Mouse (Mus musculus): ENCODE data around the gene Gm11564. TPM values are rescaled to one million over a fixed set of nuclear protein-coding genes. Genes with fewer than 3 reads are reported as not detected.
"Not testable (repeated sequence)": the region's sequence is repeated elsewhere in the genome, so short reads cannot be mapped to it uniquely, and the experiment has no call there.

The Gm11564 gene
- polyA plus RNA-seq, 1 experiment from 2014 or later, result not detected

DNA sequence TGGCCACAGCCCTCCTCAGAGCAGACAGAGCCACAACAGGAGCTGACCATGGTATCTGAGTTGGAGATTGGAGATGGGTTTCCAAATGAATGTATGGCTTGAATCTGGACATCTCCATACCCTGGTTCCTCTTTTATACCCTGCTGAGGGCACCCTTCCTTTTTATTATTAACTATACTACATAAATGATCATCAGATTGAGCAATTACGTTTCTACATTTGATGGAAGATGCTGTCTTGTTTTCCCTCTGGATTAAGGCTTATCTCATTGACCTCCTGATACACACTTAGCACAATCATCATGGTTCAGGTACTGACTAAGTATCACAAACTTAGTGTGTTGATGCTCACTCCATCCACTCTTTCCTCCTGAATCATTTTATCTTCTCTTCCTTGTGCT, 22.5 kb upstream of the Gm11564 start, which contains the start of gene 2300003K06Rik:
2300003K06Rik (minus strand) TSS at position 101 of the 400 bp plus-strand sequence.
- no peaks in the 10 kb centered on the region for H3K27me3 ChIP-seq (ENCODE audit: control insufficient read depth, insufficient read depth, low read length)
- no peak within 1 kb of the TSS for H3K4me2 ChIP-seq (ENCODE audit: low read length)
- no peak within 1 kb of the TSS for H3K4me3 ChIP-seq (ENCODE audit: control insufficient read depth in 1 of 2, insufficient read depth in 1 of 2, low read depth in 1 of 2, low read length in 2 of 2)
- no peaks in the 10 kb centered on the region for H3K36me3 ChIP-seq (ENCODE audit: control insufficient read depth, insufficient read depth, low read length)
- ATAC-seq (ENCODE audit: insufficient number of reproducible peaks, insufficient read depth, low FRiP score, low read depth), result no peak
- no peak within 1 kb of the TSS for H3K9ac ChIP-seq (ENCODE audit: low read length)
- H3K4me1 ChIP-seq (ENCODE audit: control insufficient read depth in 2 of 2, insufficient read depth in 2 of 2, low read length in 2 of 2), result no peaks in the 10 kb centered on the region
- no peak within 1 kb of the TSS for H3K27ac ChIP-seq (replicated peaks in 1 of 2; ENCODE audit: control insufficient read depth in 1 of 2, insufficient read depth in 1 of 2, low read depth in 2 of 2, low read length in 2 of 2)
- WGBS, result 71% methylated on average over 1 of the region's 1 CpGs
- H3K9me3 ChIP-seq (ENCODE audit: control insufficient read depth, low read length), result no peaks in the 10 kb centered on the region

DNA sequence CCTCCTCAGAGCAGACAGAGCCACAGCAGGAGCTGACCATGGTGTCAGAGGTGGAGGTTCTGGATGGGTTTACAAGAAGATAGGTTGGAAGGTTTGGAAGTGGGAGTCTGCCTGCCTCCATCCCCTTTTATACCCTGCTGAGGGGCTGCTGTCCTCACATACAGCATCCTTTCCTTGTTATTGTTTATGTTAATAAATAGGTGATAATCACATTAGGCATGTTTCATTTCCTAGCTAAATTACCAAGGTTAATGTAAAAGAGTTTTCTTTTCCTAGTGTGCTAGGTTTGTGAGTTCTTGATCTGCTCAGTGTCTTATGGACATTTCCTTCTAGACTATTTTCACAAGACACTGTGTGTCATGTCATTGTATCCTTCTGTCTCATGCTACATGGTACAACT, 5.7 kb downstream of the Gm11564 start, which contains the start of gene Krtap4-13:
Krtap4-13 (minus strand) TSS at position 101 of the 400 bp plus-strand sequence.
- not testable (repeated sequence) for H3K27me3 ChIP-seq (ENCODE audit: control insufficient read depth, insufficient read depth, low read length); H3K4me1 ChIP-seq (ENCODE audit: control insufficient read depth in 2 of 2, insufficient read depth in 2 of 2, low read length in 2 of 2); H3K9me3 ChIP-seq (ENCODE audit: control insufficient read depth, low read length); H3K4me2 ChIP-seq (ENCODE audit: low read length); H3K27ac ChIP-seq (replicated peaks in 1 of 2; ENCODE audit: control insufficient read depth in 1 of 2, insufficient read depth in 1 of 2, low read depth in 2 of 2, low read length in 2 of 2); H3K9ac ChIP-seq (ENCODE audit: low read length); H3K36me3 ChIP-seq (ENCODE audit: control insufficient read depth, insufficient read depth, low read length); ATAC-seq (ENCODE audit: insufficient number of reproducible peaks, insufficient read depth, low FRiP score, low read depth); H3K4me3 ChIP-seq (ENCODE audit: control insufficient read depth in 1 of 2, insufficient read depth in 1 of 2, low read depth in 1 of 2, low read length in 2 of 2)

DNA sequence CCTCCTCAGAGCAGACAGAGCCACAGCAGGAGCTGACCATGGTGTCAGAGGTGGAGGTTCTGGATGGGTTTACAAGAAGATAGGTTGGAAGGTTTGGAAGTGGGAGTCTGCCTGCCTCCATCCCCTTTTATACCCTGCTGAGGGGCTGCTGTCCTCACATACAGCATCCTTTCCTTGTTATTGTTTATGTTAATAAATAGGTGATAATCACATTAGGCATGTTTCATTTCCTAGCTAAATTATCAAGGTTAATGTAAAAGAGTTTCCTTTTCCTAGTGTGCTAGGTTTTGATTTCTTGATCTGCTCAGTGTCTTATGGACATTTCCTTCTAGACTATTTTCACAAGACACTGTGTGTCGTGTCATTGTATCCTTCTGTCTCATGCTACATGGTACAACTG, 11.1 kb downstream of the Gm11564 start, which contains the start of gene Gm11554:
Gm11554 (minus strand) TSS at position 101 of the 400 bp plus-strand sequence.
- H3K4me3 ChIP-seq (ENCODE audit: control insufficient read depth in 1 of 2, insufficient read depth in 1 of 2, low read depth in 1 of 2, low read length in 2 of 2); H3K4me1 ChIP-seq (ENCODE audit: control insufficient read depth in 2 of 2, insufficient read depth in 2 of 2, low read length in 2 of 2); ATAC-seq (ENCODE audit: insufficient number of reproducible peaks, insufficient read depth, low FRiP score, low read depth); H3K9ac ChIP-seq (ENCODE audit: low read length); H3K4me2 ChIP-seq (ENCODE audit: low read length); H3K36me3 ChIP-seq (ENCODE audit: control insufficient read depth, insufficient read depth, low read length); H3K27ac ChIP-seq (replicated peaks in 1 of 2; ENCODE audit: control insufficient read depth in 1 of 2, insufficient read depth in 1 of 2, low read depth in 2 of 2, low read length in 2 of 2); H3K9me3 ChIP-seq (ENCODE audit: control insufficient read depth, low read length); H3K27me3 ChIP-seq (ENCODE audit: control insufficient read depth, insufficient read depth, low read length): not testable (repeated sequence)
- no CpG with 5 or more reads among the region's 1 CpGs for WGBS

DNA sequence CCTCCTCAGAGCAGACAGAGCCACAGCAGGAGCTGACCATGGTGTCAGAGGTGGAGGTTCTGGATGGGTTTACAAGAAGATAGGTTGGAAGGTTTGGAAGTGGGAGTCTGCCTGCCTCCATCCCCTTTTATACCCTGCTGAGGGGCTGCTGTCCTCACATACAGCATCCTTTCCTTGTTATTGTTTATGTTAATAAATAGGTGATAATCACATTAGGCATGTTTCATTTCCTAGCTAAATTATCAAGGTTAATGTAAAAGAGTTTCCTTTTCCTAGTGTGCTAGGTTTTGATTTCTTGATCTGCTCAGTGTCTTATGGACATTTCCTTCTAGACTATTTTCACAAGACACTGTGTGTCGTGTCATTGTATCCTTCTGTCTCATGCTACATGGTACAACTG, 16.6 kb downstream of the Gm11564 start, which contains the start of gene Gm11569:
Gm11569 (minus strand) TSS at position 101 of the 400 bp plus-strand sequence.
- H3K27me3 ChIP-seq (ENCODE audit: control insufficient read depth, insufficient read depth, low read length); H3K4me2 ChIP-seq (ENCODE audit: low read length); H3K36me3 ChIP-seq (ENCODE audit: control insufficient read depth, insufficient read depth, low read length); H3K9me3 ChIP-seq (ENCODE audit: control insufficient read depth, low read length); H3K4me3 ChIP-seq (ENCODE audit: control insufficient read depth in 1 of 2, insufficient read depth in 1 of 2, low read depth in 1 of 2, low read length in 2 of 2); ATAC-seq (ENCODE audit: insufficient number of reproducible peaks, insufficient read depth, low FRiP score, low read depth); H3K9ac ChIP-seq (ENCODE audit: low read length); H3K4me1 ChIP-seq (ENCODE audit: control insufficient read depth in 2 of 2, insufficient read depth in 2 of 2, low read length in 2 of 2); H3K27ac ChIP-seq (replicated peaks in 1 of 2; ENCODE audit: control insufficient read depth in 1 of 2, insufficient read depth in 1 of 2, low read depth in 2 of 2, low read length in 2 of 2): not testable (repeated sequence)
- WGBS, result no CpG with 5 or more reads among the region's 1 CpGs

DNA sequence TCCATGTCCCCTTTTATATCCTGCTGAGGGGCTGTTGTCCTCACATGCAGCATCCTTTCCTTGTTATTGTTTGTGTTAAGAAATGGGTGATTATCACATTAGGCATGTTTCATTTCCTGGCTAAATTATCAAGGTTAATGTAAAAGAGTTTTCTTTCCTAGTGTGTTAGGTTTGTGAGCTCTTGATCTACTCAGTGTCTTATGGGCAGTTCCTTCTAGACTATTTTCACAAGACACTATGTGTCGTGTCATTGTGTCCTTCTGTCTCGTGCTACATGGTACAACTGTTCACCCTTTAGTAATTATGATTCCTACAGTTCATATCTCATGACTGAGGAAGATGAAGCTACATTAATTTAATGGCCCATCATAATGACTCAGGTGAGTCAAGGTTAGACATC, 22.1 kb downstream of the Gm11564 start, which contains the start of gene Gm11596:
Gm11596 (minus strand) TSS at position 101 of the 400 bp plus-strand sequence.
- WGBS, result 67% methylated on average over 2 of the region's 2 CpGs
- no peak within 1 kb of the TSS for H3K4me3 ChIP-seq (ENCODE audit: control insufficient read depth in 1 of 2, insufficient read depth in 1 of 2, low read depth in 1 of 2, low read length in 2 of 2)
- H3K27ac ChIP-seq (replicated peaks in 1 of 2; ENCODE audit: control insufficient read depth in 1 of 2, insufficient read depth in 1 of 2, low read depth in 2 of 2, low read length in 2 of 2), result no peak within 1 kb of the TSS
- H3K9me3 ChIP-seq (ENCODE audit: control insufficient read depth, low read length), result no peaks in the 10 kb centered on the region
- no peak within 1 kb of the TSS for H3K9ac ChIP-seq (ENCODE audit: low read length)
- no peaks in the 10 kb centered on the region for H3K4me1 ChIP-seq (ENCODE audit: control insufficient read depth in 2 of 2, insufficient read depth in 2 of 2, low read length in 2 of 2)
- H3K27me3 ChIP-seq (ENCODE audit: control insufficient read depth, insufficient read depth, low read length), result no peaks in the 10 kb centered on the region
- H3K36me3 ChIP-seq (ENCODE audit: control insufficient read depth, insufficient read depth, low read length), result no peaks in the 10 kb centered on the region
- no peak for ATAC-seq (ENCODE audit: insufficient number of reproducible peaks, insufficient read depth, low FRiP score, low read depth)
- H3K4me2 ChIP-seq (ENCODE audit: low read length), result no peak within 1 kb of the TSS

DNA sequence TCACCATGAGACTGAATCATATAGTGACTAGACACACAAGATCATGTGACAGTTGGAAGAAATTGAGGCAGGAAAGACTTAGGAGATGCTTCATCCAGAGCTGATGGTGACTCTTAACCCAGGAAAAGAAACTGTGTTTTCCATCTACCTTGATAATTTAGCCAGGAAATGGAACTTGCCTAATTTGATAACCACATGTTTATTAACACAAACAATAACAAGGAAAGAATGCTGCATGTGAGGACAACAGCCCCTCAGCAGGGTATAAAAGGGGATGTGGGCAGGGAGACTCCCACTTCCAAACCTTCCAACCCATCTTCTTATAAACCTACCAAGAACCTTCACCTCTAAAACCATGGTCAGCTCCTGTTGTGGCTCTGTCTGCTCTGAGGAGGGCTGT, 30.6 kb downstream of the Gm11564 start, which contains the start of gene Krtap4-9:
Krtap4-9 (plus strand) TSS at position 301 of the 400 bp plus-strand sequence.
- not testable (repeated sequence) for H3K36me3 ChIP-seq (ENCODE audit: control insufficient read depth, insufficient read depth, low read length); H3K27me3 ChIP-seq (ENCODE audit: control insufficient read depth, insufficient read depth, low read length); H3K27ac ChIP-seq (replicated peaks in 1 of 2; ENCODE audit: control insufficient read depth in 1 of 2, insufficient read depth in 1 of 2, low read depth in 2 of 2, low read length in 2 of 2); H3K4me2 ChIP-seq (ENCODE audit: low read length); H3K9ac ChIP-seq (ENCODE audit: low read length); H3K9me3 ChIP-seq (ENCODE audit: control insufficient read depth, low read length); ATAC-seq (ENCODE audit: insufficient number of reproducible peaks, insufficient read depth, low FRiP score, low read depth); H3K4me3 ChIP-seq (ENCODE audit: control insufficient read depth in 1 of 2, insufficient read depth in 1 of 2, low read depth in 1 of 2, low read length in 2 of 2); H3K4me1 ChIP-seq (ENCODE audit: control insufficient read depth in 2 of 2, insufficient read depth in 2 of 2, low read length in 2 of 2)

DNA sequence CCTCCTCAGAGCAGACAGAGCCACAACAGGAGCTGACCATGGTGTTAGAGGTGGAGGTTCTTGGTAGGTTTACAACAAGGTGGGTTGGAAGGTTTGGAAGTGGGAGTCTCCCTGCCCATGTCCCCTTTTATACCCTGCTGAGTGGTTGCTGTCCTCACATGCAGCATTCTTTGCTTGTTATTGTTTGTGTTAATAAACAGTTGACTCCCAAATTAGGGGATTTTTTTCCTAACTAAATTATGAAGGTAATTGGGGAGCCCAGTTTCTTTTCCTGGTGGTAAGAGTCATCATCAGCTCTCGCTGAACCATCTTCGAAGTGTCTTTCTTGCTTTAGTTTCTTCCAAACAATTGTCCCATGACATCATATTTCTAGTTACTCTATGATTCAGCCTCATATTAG, 34.9 kb downstream of the Gm11564 start, which contains the start of gene Krtap4-8:
Krtap4-8 (minus strand) TSS at position 101 of the 400 bp plus-strand sequence.
- Histone ChIP-seq H3K9me3 (ENCODE audit: control insufficient read depth, low read length) (no peaks in the 10 kb centered on the region), H3K27ac (replicated peaks in 1 of 2; ENCODE audit: control insufficient read depth in 1 of 2, insufficient read depth in 1 of 2, low read depth in 2 of 2, low read length in 2 of 2) (no peak within 1 kb of the TSS), H3K4me1 (ENCODE audit: control insufficient read depth in 2 of 2, insufficient read depth in 2 of 2, low read length in 2 of 2) (no peaks in the 10 kb centered on the region), H3K27me3 (ENCODE audit: control insufficient read depth, insufficient read depth, low read length) (no peaks in the 10 kb centered on the region), H3K36me3 (ENCODE audit: control insufficient read depth, insufficient read depth, low read length) (no peaks in the 10 kb centered on the region), H3K9ac (ENCODE audit: low read length) (no peak within 1 kb of the TSS), H3K4me2 (ENCODE audit: low read length) (no peak within 1 kb of the TSS), H3K4me3 (ENCODE audit: control insufficient read depth in 1 of 2, insufficient read depth in 1 of 2, low read depth in 1 of 2, low read length in 2 of 2) (no peak within 1 kb of the TSS)
- WGBS, result 87% methylated on average over 2 of the region's 2 CpGs
- ATAC-seq (ENCODE audit: insufficient number of reproducible peaks, insufficient read depth, low FRiP score, low read depth), result no peak

DNA sequence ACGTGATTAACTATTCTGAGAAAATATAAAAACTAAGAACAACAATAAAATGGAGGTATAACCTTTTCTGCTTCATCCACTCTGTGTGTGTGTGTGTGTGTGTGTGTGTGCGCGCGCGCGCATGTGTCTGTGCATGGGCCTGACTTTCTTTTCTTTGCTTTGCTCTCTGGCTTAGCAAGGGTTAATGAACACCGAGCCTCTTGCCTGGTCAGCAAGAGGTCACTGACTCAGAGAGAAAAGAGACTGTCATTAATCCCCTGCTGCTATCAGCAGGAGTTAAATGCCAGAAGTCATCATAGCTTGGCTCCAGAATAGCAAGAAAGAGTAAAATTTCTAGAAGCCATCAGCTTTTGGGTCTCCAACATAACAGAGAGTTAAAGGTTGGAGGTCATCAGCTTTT, 37.1 kb downstream of the Gm11564 start:
- no peaks in the 10 kb centered on the region for H3K27me3 ChIP-seq (ENCODE audit: control insufficient read depth, insufficient read depth, low read length)
- 71% methylated on average over 7 of the region's 7 CpGs for WGBS
- H3K9me3 ChIP-seq (ENCODE audit: control insufficient read depth, low read length), result no peaks in the 10 kb centered on the region
- ATAC-seq (ENCODE audit: insufficient number of reproducible peaks, insufficient read depth, low FRiP score, low read depth), result no peak
- H3K4me2 ChIP-seq (ENCODE audit: low read length), result no peak overlapping the region
- no peak overlapping the region for H3K27ac ChIP-seq (replicated peaks in 1 of 2; ENCODE audit: control insufficient read depth in 1 of 2, insufficient read depth in 1 of 2, low read depth in 2 of 2, low read length in 2 of 2)
- H3K4me3 ChIP-seq (ENCODE audit: control insufficient read depth in 1 of 2, insufficient read depth in 1 of 2, low read depth in 1 of 2, low read length in 2 of 2), result no peak overlapping the region
- no peaks in the 10 kb centered on the region for H3K36me3 ChIP-seq (ENCODE audit: control insufficient read depth, insufficient read depth, low read length)
- H3K4me1 ChIP-seq (ENCODE audit: control insufficient read depth in 2 of 2, insufficient read depth in 2 of 2, low read length in 2 of 2), result no peaks in the 10 kb centered on the region
- H3K9ac ChIP-seq (ENCODE audit: low read length), result no peak overlapping the region
